Mouse (Mus musculus) embryonic facial prominence, embryonic 13.5 days (tissue): ENCODE measurements around the gene Nphs1. TPM values are rescaled to one million over a fixed set of nuclear protein-coding genes. Genes with fewer than 3 reads are reported as not detected.

ENCODE experiments used
- ATAC-seq: fragments of 200-750 bp; cut with Nextera tagmentation; 2 replicates; pipeline ENCODE4 v1.8.0; 2017; ENCODE audit warnings: low read depth; ENCODE audit not compliant: insufficient number of reproducible peaks, insufficient read depth, low FRiP score, low TSS enrichment
- H3K27ac ChIP-seq: fragments of 300-500 bp; sonication (generic); 2 replicates; pipeline ENCODE4 v1.5.1; 2015; ENCODE audit warnings: moderate library complexity, mild to moderate bottlenecking, inconsistent platforms
- H3K27me3 ChIP-seq: fragments of 300-500 bp; sonication (generic); 2 replicates; pipeline ENCODE4 v1.6.1; 2015; ENCODE audit warnings: mild to moderate bottlenecking, inconsistent platforms
- H3K36me3 ChIP-seq: fragments of 300-500 bp; sonication (generic); 2 replicates; pipeline ENCODE4 v1.6.1; 2015; ENCODE audit warnings: mild to moderate bottlenecking, inconsistent platforms
- H3K4me1 ChIP-seq: fragments of 300-500 bp; sonication (generic); 2 replicates; pipeline ENCODE4 v1.6.1; 2015; ENCODE audit warnings: inconsistent platforms
- H3K4me2 ChIP-seq: fragments of 300-500 bp; sonication (generic); 2 replicates; pipeline ENCODE4 v1.6.1; 2015; ENCODE audit warnings: moderate library complexity, mild to moderate bottlenecking, inconsistent platforms
- H3K4me3 ChIP-seq: fragments of 300-500 bp; sonication (generic); 2 replicates; pipeline ENCODE4 v1.5.1; 2015; ENCODE audit warnings: mild to moderate bottlenecking, inconsistent platforms
- H3K9ac ChIP-seq: fragments of 300-500 bp; sonication (generic); 2 replicates; pipeline ENCODE4 v1.6.1; 2015; ENCODE audit warnings: mild to moderate bottlenecking, inconsistent platforms
- H3K9me3 ChIP-seq: fragments of 300-500 bp; sonication (generic); 2 replicates; pipeline ENCODE4 v1.6.1; 2016; ENCODE audit warnings: inconsistent platforms
- WGBS: fragments of 180-500 bp; shearing (Covaris S2); methylation state at CpG from one replicate; pipeline ENCODE4 v1.1.7; 2015; ENCODE audit warnings: mixed read lengths; 5-methylcytosine and 5-hydroxymethylcytosine counted together
- polyA plus RNA-seq: library from polyadenylated mRNA; unstranded; fragments of >200 nt; fragmentation: Nextera tagmentation; extraction: Ambion mirVana; gene quantifications from 2 replicates; pipeline ENCODE4 v1.2.1, GENCODE M21; 2015

The Nphs1 gene
- polyA plus RNA-seq, 1 experiment from 2014 or later: 0.13 TPM

- WGBS: 22% methylated on average over 9 of the region's 9 CpGs
- no peak overlapping the region for H3K27ac ChIP-seq
- ATAC-seq: no peak
- H3K9ac ChIP-seq: no peak overlapping the region
- H3K4me3 ChIP-seq: peak overlapping the region; percentile 71
- peak overlapping the region; percentile 78 for H3K4me2 ChIP-seq
- peaks cover 31% of the 10 kb centered on the region for H3K36me3 ChIP-seq
- peaks cover 9% of the 10 kb centered on the region; the same call in 1 of the 2 replicates for H3K27me3 ChIP-seq
- H3K9me3 ChIP-seq: no peaks in the 10 kb centered on the region
- peaks cover 14% of the 10 kb centered on the region for H3K4me1 ChIP-seq
Observed at GRCm38 (mm10) chr7:30443696-30444095, 14.4 kb upstream of the Nphs1 start.

- no peak for ATAC-seq
Observed at GRCm38 (mm10) chr7:30444154-30444970, 13.8 kb upstream of the Nphs1 start.

GRCm38 (mm10) chr7:30444971-30445751, 13.0 kb upstream of the Nphs1 start, which contains the start of gene Aplp1:
TSS of gene Aplp1 (minus strand) at chr7:30445535.
- Histone ChIP-seq H3K9me3 (no peaks in the 10 kb centered on the region), H3K4me2 (peak within 1 kb of the TSS; percentile 78), H3K4me3 (peak within 1 kb of the TSS; percentile 71), H3K9ac (peak within 1 kb of the TSS; percentile 84), H3K36me3 (peaks cover 22% of the 10 kb centered on the region), H3K27me3 (peaks cover 17% of the 10 kb centered on the region), H3K4me1 (peaks cover 14% of the 10 kb centered on the region), H3K27ac (peak within 1 kb of the TSS; percentile 71)
- 1% methylated on average over 50 of the region's 72 CpGs for WGBS
- no peak for ATAC-seq

More at GRCm38 (mm10) chr7:30444154-30444970, 13.8 kb upstream of the Nphs1 start:
- no peaks in the 10 kb centered on the region for H3K9me3 ChIP-seq
- peak overlapping the region; percentile 71 for H3K4me3 ChIP-seq
- under 1% methylated on average over 37 of the region's 38 CpGs for WGBS
- H3K27ac ChIP-seq: peak overlapping the region; percentile 71
- peaks cover 14% of the 10 kb centered on the region for H3K4me1 ChIP-seq
- H3K27me3 ChIP-seq: peaks cover 9% of the 10 kb centered on the region; the same call in 1 of the 2 replicates
- peaks cover 30% of the 10 kb centered on the region for H3K36me3 ChIP-seq
- peak overlapping the region; percentile 84 for H3K9ac ChIP-seq
- H3K4me2 ChIP-seq: peak overlapping the region; percentile 78

- no peak overlapping the region for H3K4me3 ChIP-seq
- no peaks in the 10 kb centered on the region for H3K9me3 ChIP-seq
- H3K27me3 ChIP-seq: peaks cover 63% of the 10 kb centered on the region
- no peak overlapping the region for H3K27ac ChIP-seq
- H3K4me1 ChIP-seq: peaks cover 10% of the 10 kb centered on the region
- no peak overlapping the region for H3K4me2 ChIP-seq
- no peak overlapping the region for H3K9ac ChIP-seq
- no peaks in the 10 kb centered on the region for H3K36me3 ChIP-seq
- 69% methylated on average over 7 of the region's 7 CpGs for WGBS
- ATAC-seq: no peak
Observed at GRCm38 (mm10) chr7:30450241-30450640, 7.9 kb upstream of the Nphs1 start.

- Histone ChIP-seq H3K4me2 (no peak overlapping the region), H3K27ac (no peak overlapping the region), H3K4me1 (peaks cover 23% of the 10 kb centered on the region), H3K27me3 (peaks cover 88% of the 10 kb centered on the region), H3K9me3 (no peaks in the 10 kb centered on the region), H3K36me3 (no peaks in the 10 kb centered on the region), H3K4me3 (no peak overlapping the region), H3K9ac (no peak overlapping the region)
- no peak for ATAC-seq
- WGBS: 11% methylated on average over 25 of the region's 25 CpGs
Observed at GRCm38 (mm10) chr7:30453327-30453726, 4.8 kb upstream of the Nphs1 start.

GRCm38 (mm10) chr7:30453766-30454165, 4.3 kb upstream of the Nphs1 start:
- Histone ChIP-seq H3K4me2 (no peak overlapping the region), H3K4me3 (peak overlapping the region; percentile 16; the same call in 1 of the 2 replicates), H3K4me1 (peaks cover 23% of the 10 kb centered on the region), H3K27ac (no peak overlapping the region), H3K27me3 (peaks cover 92% of the 10 kb centered on the region), H3K9ac (no peak overlapping the region), H3K9me3 (no peaks in the 10 kb centered on the region), H3K36me3 (no peaks in the 10 kb centered on the region)
- 1% methylated on average over 25 of the region's 25 CpGs for WGBS
- ATAC-seq: no peak

- Histone ChIP-seq H3K27me3 (peaks cover 97% of the 10 kb centered on the region), H3K27ac (no peak overlapping the region), H3K9ac (no peak overlapping the region), H3K36me3 (no peaks in the 10 kb centered on the region), H3K4me2 (no peak overlapping the region), H3K4me3 (0 out of 2 replicates have a peak overlapping the region, but pooled peaks have one; percentile 16), H3K4me1 (peaks cover 23% of the 10 kb centered on the region), H3K9me3 (no peaks in the 10 kb centered on the region)
- no peak for ATAC-seq
- 6% methylated on average over 6 of the region's 6 CpGs for WGBS
Observed at GRCm38 (mm10) chr7:30454259-30454658, 3.9 kb upstream of the Nphs1 start.

- peaks cover 23% of the 10 kb centered on the region for H3K4me1 ChIP-seq
- under 1% methylated on average over 9 of the region's 9 CpGs for WGBS
- H3K9me3 ChIP-seq: no peaks in the 10 kb centered on the region
- no peak overlapping the region for H3K27ac ChIP-seq
- peak overlapping the region; percentile 45 for H3K4me2 ChIP-seq
- peaks cover 99% of the 10 kb centered on the region for H3K27me3 ChIP-seq
- no peaks in the 10 kb centered on the region for H3K36me3 ChIP-seq
- peak overlapping the region; percentile 23; the same call in 1 of the 2 replicates for H3K4me3 ChIP-seq
- peak overlapping the region; percentile 37; the same call in 1 of the 2 replicates for H3K9ac ChIP-seq
- no peak for ATAC-seq
Observed at GRCm38 (mm10) chr7:30456487-30456886, 1.6 kb upstream of the Nphs1 start.

GRCm38 (mm10) chr7:30456911-30457628, 1.0 kb upstream of the Nphs1 start:
- H3K27me3 ChIP-seq: peaks cover 99% of the 10 kb centered on the region
- peaks cover 23% of the 10 kb centered on the region for H3K4me1 ChIP-seq
- under 1% methylated on average over 31 of the region's 31 CpGs for WGBS
- H3K9me3 ChIP-seq: no peaks in the 10 kb centered on the region
- peak overlapping the region; percentile 37; the same call in 1 of the 2 replicates for H3K9ac ChIP-seq
- no peak overlapping the region for H3K27ac ChIP-seq
- no peak for ATAC-seq
- peak overlapping the region; percentile 23; the same call in 1 of the 2 replicates for H3K4me3 ChIP-seq
- H3K36me3 ChIP-seq: no peaks in the 10 kb centered on the region
- H3K4me2 ChIP-seq: peak overlapping the region; percentile 45

GRCm38 (mm10) chr7:30459484-30459883, 1.4 kb downstream of the Nphs1 start:
- no peak for ATAC-seq
- 33% methylated on average over 6 of the region's 6 CpGs for WGBS
- Histone ChIP-seq H3K9me3 (no peaks in the 10 kb centered on the region), H3K36me3 (no peaks in the 10 kb centered on the region), H3K4me2 (no peak overlapping the region), H3K9ac (no peak overlapping the region), H3K4me3 (no peak overlapping the region), H3K4me1 (peaks cover 19% of the 10 kb centered on the region), H3K27ac (no peak overlapping the region), H3K27me3 (peaks cover 100% of the 10 kb centered on the region)

- H3K9ac ChIP-seq: no peak overlapping the region
- H3K4me1 ChIP-seq: peaks cover 6% of the 10 kb centered on the region; the same call in 1 of the 2 replicates
- no peak overlapping the region for H3K4me3 ChIP-seq
- H3K27me3 ChIP-seq: peaks cover 100% of the 10 kb centered on the region
- ATAC-seq: no peak
- H3K9me3 ChIP-seq: no peaks in the 10 kb centered on the region
- H3K27ac ChIP-seq: no peak overlapping the region
- no peak overlapping the region for H3K4me2 ChIP-seq
- WGBS: 25% methylated on average over 6 of the region's 7 CpGs
- no peaks in the 10 kb centered on the region for H3K36me3 ChIP-seq
Observed at GRCm38 (mm10) chr7:30463568-30463967, 5.5 kb downstream of the Nphs1 start.
